Mouse (Mus musculus): Measurements from ENCODE around the gene Fxyd1. TPM values are rescaled to one million over a fixed set of nuclear protein-coding genes. Genes with fewer than 3 reads are reported as not detected.

The Fxyd1 gene
- total and polyA plus RNA-seq, 3 experiments = 0.22 TPM; not detected in 2

- no peaks in the 10 kb centered on the region for H3K9me3 ChIP-seq (replicated peaks; ENCODE audit: insufficient read depth, low read length)
- TF ChIP-seq NELFE (IDR thresholded peaks at IDR 0.05; ENCODE audit: low read depth, low read length) (no peak), CHD1 (IDR thresholded peaks at IDR 0.05; ENCODE audit: low read depth, low read length) (no peak), TBP (IDR thresholded peaks at IDR 0.05; ENCODE audit: low read depth, low read length) (no peak)
- H3K27me3 ChIP-seq (ENCODE audit: control insufficient read depth in 1 of 2, insufficient read depth in 2 of 2, low read length in 2 of 2) = no peaks in the 10 kb centered on the region
- H3K36me3 ChIP-seq (ENCODE audit: control insufficient read depth in 1 of 2, insufficient read depth in 2 of 2, low read length in 2 of 2) = no peaks in the 10 kb centered on the region
- no peak overlapping the region for H3K9ac ChIP-seq (ENCODE audit: control insufficient read depth, low read depth, low read length, poor library complexity, severe bottlenecking)
- H3K4me1 ChIP-seq (ENCODE audit: control insufficient read depth in 1 of 2, insufficient read depth in 2 of 2, low read length in 2 of 2) = no peaks in the 10 kb centered on the region; a peak in 1 of 4 replicates
- no peak for DNase-seq (ENCODE audit: low read depth, low spot score)
- H3K4me3 ChIP-seq (ENCODE audit: control insufficient read depth in 1 of 2, insufficient read depth in 1 of 2, low read depth in 2 of 2, low read length in 2 of 2) = no peak overlapping the region
- no peaks in the 10 kb centered on the region for H3K79me2 ChIP-seq (ENCODE audit: control insufficient read depth, insufficient read depth, low read length, poor library complexity)
- no peak overlapping the region for H3K27ac ChIP-seq (ENCODE audit: control insufficient read depth, low read depth, low read length)
Measured at GRCm38 (mm10) chr7:31058211-31058610, 1.2 kb upstream of the Fxyd1 start.

DNA sequence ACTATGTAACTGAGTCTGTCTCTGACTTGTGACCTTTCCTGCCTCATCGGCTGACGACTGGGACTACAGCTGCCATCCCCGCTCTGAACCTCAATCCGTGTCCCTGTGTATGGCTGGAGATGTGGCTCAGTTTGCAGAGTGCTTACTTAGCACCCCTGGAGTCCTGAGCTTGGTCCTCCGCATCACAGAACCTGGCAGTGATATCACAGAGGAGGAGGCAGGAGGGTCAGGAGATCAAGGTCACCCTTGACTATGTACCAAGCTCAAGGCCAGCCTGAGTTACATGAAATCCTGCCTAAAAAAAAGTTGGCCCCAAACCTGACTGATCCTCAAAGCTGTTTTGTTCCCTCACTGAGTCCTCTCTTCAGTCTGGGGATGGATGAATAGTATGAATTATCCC, 731 bp upstream of the Fxyd1 start:
- no peaks in the 10 kb centered on the region for H3K27me3 ChIP-seq (ENCODE audit: control insufficient read depth in 1 of 2, insufficient read depth in 2 of 2, low read length in 2 of 2)
- DNase-seq (ENCODE audit: low read depth, low spot score) = no peak
- no peaks in the 10 kb centered on the region for H3K79me2 ChIP-seq (ENCODE audit: control insufficient read depth, insufficient read depth, low read length, poor library complexity)
- H3K36me3 ChIP-seq (ENCODE audit: control insufficient read depth in 1 of 2, insufficient read depth in 2 of 2, low read length in 2 of 2) = no peaks in the 10 kb centered on the region
- no peak overlapping the region for H3K27ac ChIP-seq (ENCODE audit: control insufficient read depth, low read depth, low read length)
- no peaks in the 10 kb centered on the region; a peak in 1 of 4 replicates for H3K4me1 ChIP-seq (ENCODE audit: control insufficient read depth in 1 of 2, insufficient read depth in 2 of 2, low read length in 2 of 2)
- no peak overlapping the region for H3K9ac ChIP-seq (ENCODE audit: control insufficient read depth, low read depth, low read length, poor library complexity, severe bottlenecking)
- no peaks in the 10 kb centered on the region for H3K9me3 ChIP-seq (replicated peaks; ENCODE audit: insufficient read depth, low read length)
- TF ChIP-seq MAX (IDR thresholded peaks at IDR 0.05; ENCODE audit: low read length) = no peak
- no peak for TF ChIP-seq JUND (IDR thresholded peaks at IDR 0.05; ENCODE audit: low read depth, low read length)
- no peak for TF ChIP-seq HCFC1 (IDR thresholded peaks at IDR 0.05; ENCODE audit: low read depth, low read length)
- no peak for TF ChIP-seq TCF12 (IDR thresholded peaks at IDR 0.05; ENCODE audit: low read depth, low read length)
- no peak for TF ChIP-seq RAD21 (IDR thresholded peaks at IDR 0.05; ENCODE audit: low read depth, low read length)
- TF ChIP-seq ELF1 (IDR thresholded peaks at IDR 0.05; ENCODE audit: low read depth, low read length) = no peak
- TF ChIP-seq CTCF (IDR thresholded peaks at IDR 0.05 in 2 of 3, conservative IDR thresholded peaks at IDR 0.05 in 1 of 3; ENCODE audit: control insufficient read depth in 1 of 3, insufficient read depth in 1 of 3, low read depth in 2 of 3, low read length in 3 of 3, poor library complexity in 1 of 3, severe bottlenecking in 1 of 3) = no peak
- no peak for TF ChIP-seq POLR2AphosphoS5 (IDR thresholded peaks at IDR 0.05; ENCODE audit: borderline replicate concordance, low read depth, low read length)
- TF ChIP-seq USF1 (IDR thresholded peaks at IDR 0.05; ENCODE audit: low read depth, low read length) = no peak
- no peak for TF ChIP-seq USF2 (IDR thresholded peaks at IDR 0.05; ENCODE audit: borderline replicate concordance in 1 of 2, insufficient read depth in 1 of 2, low read depth in 1 of 2, low read length in 2 of 2)
- TF ChIP-seq TBP (IDR thresholded peaks at IDR 0.05; ENCODE audit: low read depth, low read length) = no peak
- TF ChIP-seq ZC3H11A (IDR thresholded peaks at IDR 0.05; ENCODE audit: low read depth, low read length) = no peak
- no peak for TF ChIP-seq KAT2A (conservative IDR thresholded peaks at IDR 0.05; ENCODE audit: low read depth, low read length)
- TF ChIP-seq ZKSCAN1 (IDR thresholded peaks at IDR 0.05; ENCODE audit: low read depth, low read length) = no peak
- no peak for TF ChIP-seq ETS1 (IDR thresholded peaks at IDR 0.05; ENCODE audit: low read depth, low read length)
- no peak for TF ChIP-seq ZMIZ1 (IDR thresholded peaks at IDR 0.05; ENCODE audit: low read depth, low read length)
- TF ChIP-seq MYC (IDR thresholded peaks at IDR 0.05; ENCODE audit: low read depth, low read length) = no peak
- TF ChIP-seq MAZ (IDR thresholded peaks at IDR 0.05; ENCODE audit: low read depth, low read length) = no peak
- no peak for TF ChIP-seq GATA1 (IDR thresholded peaks at IDR 0.05; ENCODE audit: low read depth, low read length)
- TF ChIP-seq NELFE (IDR thresholded peaks at IDR 0.05; ENCODE audit: low read depth, low read length) = no peak
- no peak overlapping the region for H3K4me3 ChIP-seq (ENCODE audit: control insufficient read depth in 1 of 2, insufficient read depth in 1 of 2, low read depth in 2 of 2, low read length in 2 of 2)

Measured in MEL (cell line).